Mouse (Mus musculus) intestine, embryonic 16.5 days (tissue): Measurements from ENCODE around the gene Ttc38. TPM values are rescaled to one million over a fixed set of nuclear protein-coding genes. Genes with fewer than 3 reads are reported as not detected.

Source experiments
- ATAC-seq: fragments of 200-750 bp; cut with Nextera tagmentation; 2 replicates; pipeline ENCODE4 v1.8.0; 2017; ENCODE audit warnings: moderate TSS enrichment, moderate library complexity
- H3K27ac ChIP-seq: fragments of 300-500 bp; sonication (generic); 2 replicates; pipeline ENCODE4 v1.5.1; 2014; ENCODE audit warnings: mild to moderate bottlenecking, low read length
- H3K27me3 ChIP-seq: fragments of 300-500 bp; sonication (generic); replicated peaks from 2 replicates; pipeline ENCODE4 v1.6.1; 2014; ENCODE audit warnings: low read length, control low read depth, mixed read lengths; ENCODE audit not compliant: control insufficient read depth, insufficient read depth
- H3K36me3 ChIP-seq: fragments of 300-500 bp; sonication (generic); 2 replicates; pipeline ENCODE4 v1.6.1; 2014; ENCODE audit warnings: low read length, control low read depth; ENCODE audit not compliant: control insufficient read depth, insufficient read depth
- H3K4me1 ChIP-seq: fragments of 300-500 bp; sonication (generic); 2 replicates; pipeline ENCODE4 v1.6.1; 2014; ENCODE audit warnings: low read length, control low read depth, mixed read lengths; ENCODE audit not compliant: control insufficient read depth, insufficient read depth
- H3K4me2 ChIP-seq: fragments of 300-500 bp; sonication (generic); 2 replicates; pipeline ENCODE4 v1.6.1; 2014; ENCODE audit warnings: low read depth, low read length, control low read depth
- H3K4me3 ChIP-seq: fragments of 300-500 bp; sonication (generic); 2 replicates; pipeline ENCODE4 v1.5.1; 2014; ENCODE audit warnings: mild to moderate bottlenecking, low read length
- H3K9ac ChIP-seq: fragments of 300-500 bp; sonication (generic); 2 replicates; pipeline ENCODE4 v1.6.1; 2014; ENCODE audit warnings: low read depth, low read length
- H3K9me3 ChIP-seq: fragments of 300-500 bp; sonication (generic); 2 replicates; pipeline ENCODE4 v1.6.1; 2016; ENCODE audit warnings: low read length, control low read depth; ENCODE audit not compliant: control insufficient read depth
- WGBS: fragments of 180-500 bp; shearing (Covaris S2); extraction: QIAGEN DNeasy Blood & Tissue Kit; methylation state at CpG from one replicate; pipeline ENCODE4 v1.1.7; 2014; 5-methylcytosine and 5-hydroxymethylcytosine counted together
- polyA plus RNA-seq: library from polyadenylated mRNA; unstranded; fragments of >200 nt; fragmentation: Nextera tagmentation; extraction: Ambion mirVana; gene quantifications from 2 replicates; pipeline ENCODE4 v1.2.1, GENCODE M21; 2015

Gene Ttc38
- polyA plus RNA-seq, 1 experiment from 2014 or later: 13.4 TPM

DNA sequence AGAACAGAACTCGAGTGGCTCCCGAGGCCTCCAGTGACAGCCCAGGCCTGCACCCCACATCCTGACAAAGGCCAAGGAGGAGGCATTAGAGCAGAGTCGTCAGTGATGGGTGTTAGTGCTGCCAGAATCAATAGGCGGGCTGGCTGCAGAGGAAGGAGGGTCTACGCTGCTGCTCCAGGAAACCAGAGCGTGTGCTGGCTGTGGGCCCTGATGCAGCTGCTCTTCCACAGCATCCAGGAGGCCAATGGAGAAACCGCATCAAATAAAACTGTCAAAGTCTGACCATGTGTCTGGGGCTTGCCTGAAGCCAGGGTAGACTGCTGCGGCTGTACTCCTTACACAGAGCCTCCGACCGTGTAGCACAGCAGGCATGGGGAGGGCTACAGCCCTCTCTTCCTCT, 65.0 kb downstream of the Ttc38 start:
- no peak overlapping the region for H3K4me2 ChIP-seq
- H3K9me3 ChIP-seq: no peaks in the 10 kb centered on the region
- H3K4me1 ChIP-seq: no peaks in the 10 kb centered on the region
- H3K27me3 ChIP-seq: no peaks in the 10 kb centered on the region
- no peak for ATAC-seq
- no peak overlapping the region for H3K4me3 ChIP-seq
- WGBS: 82% methylated on average over 10 of the region's 10 CpGs
- H3K9ac ChIP-seq: no peak overlapping the region
- peaks cover 15% of the 10 kb centered on the region; the same call in 1 of the 2 replicates for H3K36me3 ChIP-seq
- no peak overlapping the region for H3K27ac ChIP-seq

DNA sequence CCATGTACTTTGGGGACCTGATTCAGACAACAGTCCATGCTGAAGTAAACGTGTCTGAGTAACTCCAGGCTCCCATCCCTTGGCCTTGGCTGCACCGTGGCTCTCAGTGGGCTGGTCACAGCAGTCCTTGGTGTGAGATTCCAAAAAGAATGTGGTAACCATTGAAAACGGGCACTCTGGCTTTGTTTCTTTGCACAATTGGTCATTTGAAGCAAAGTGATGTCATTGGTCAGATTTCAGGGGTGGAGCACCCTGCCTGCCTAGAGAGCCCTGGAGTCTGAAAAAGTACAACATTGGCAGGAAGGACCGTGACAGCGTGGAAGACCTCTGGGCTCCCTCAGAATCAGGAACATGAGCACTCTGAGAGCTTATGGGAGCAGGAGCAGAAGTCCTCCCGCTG, 67.3 kb downstream of the Ttc38 start:
- Histone ChIP-seq H3K4me3 (no peak overlapping the region), H3K36me3 (peaks cover 15% of the 10 kb centered on the region; the same call in 1 of the 2 replicates), H3K9ac (no peak overlapping the region), H3K27ac (no peak overlapping the region), H3K4me1 (no peaks in the 10 kb centered on the region), H3K9me3 (no peaks in the 10 kb centered on the region), H3K27me3 (no peaks in the 10 kb centered on the region; the same call in 1 of the 2 replicates), H3K4me2 (no peak overlapping the region)
- 73% methylated on average over 6 of the region's 6 CpGs for WGBS
- ATAC-seq: no peak

DNA sequence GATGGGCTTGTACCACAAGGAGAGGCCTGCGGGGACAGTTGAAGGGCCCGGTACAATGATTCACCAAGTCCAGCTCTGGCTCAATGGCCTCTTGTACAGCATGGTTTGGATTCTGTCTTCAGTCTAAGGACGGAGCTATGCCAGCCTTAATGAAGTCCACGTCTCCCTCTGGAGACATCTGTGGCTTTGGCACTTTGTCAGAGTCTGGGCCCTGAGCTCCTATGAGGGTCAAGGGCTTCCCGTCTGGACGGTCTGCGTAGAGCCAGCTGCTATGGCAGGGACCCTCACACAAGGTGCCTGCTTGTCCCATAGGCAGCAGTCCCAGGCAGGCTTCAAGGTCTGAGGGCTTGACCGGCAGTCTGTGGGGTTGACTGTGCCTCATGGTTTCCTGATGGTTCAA, 68.2 kb downstream of the Ttc38 start:
- no peaks in the 10 kb centered on the region for H3K4me1 ChIP-seq
- peaks cover 11% of the 10 kb centered on the region; the same call in 1 of the 2 replicates for H3K36me3 ChIP-seq
- 74% methylated on average over 8 of the region's 8 CpGs for WGBS
- H3K27me3 ChIP-seq: no peaks in the 10 kb centered on the region; the same call in 1 of the 2 replicates
- H3K4me2 ChIP-seq: no peak overlapping the region
- no peak for ATAC-seq
- no peak overlapping the region for H3K4me3 ChIP-seq
- no peak overlapping the region for H3K9ac ChIP-seq
- no peak overlapping the region for H3K27ac ChIP-seq
- no peaks in the 10 kb centered on the region for H3K9me3 ChIP-seq

DNA sequence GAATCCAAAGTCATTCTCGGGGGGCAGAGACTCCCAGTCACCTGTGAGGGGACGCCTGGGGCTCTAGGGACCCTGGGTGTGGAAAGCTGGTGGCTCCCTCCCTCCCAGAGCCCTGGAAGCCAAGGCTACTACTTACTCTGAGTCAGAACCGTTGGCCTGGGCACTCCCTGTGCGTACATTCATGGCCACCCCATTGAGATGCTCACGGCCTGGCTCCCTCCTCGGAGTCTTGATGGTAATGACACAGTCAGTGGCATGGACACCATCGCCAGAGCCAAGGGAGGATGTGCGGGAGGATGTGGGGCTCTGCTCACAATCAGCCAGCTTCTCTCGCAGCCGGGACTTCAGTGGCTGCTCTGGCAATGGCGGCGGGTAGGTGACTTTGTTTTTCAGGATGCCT, 68.7 kb downstream of the Ttc38 start:
- ATAC-seq: no peak
- no peak overlapping the region for H3K4me3 ChIP-seq
- H3K27ac ChIP-seq: no peak overlapping the region
- H3K27me3 ChIP-seq: no peaks in the 10 kb centered on the region; the same call in 1 of the 2 replicates
- peaks cover 7% of the 10 kb centered on the region; the same call in 1 of the 2 replicates for H3K36me3 ChIP-seq
- 87% methylated on average over 12 of the region's 12 CpGs for WGBS
- H3K4me2 ChIP-seq: no peak overlapping the region
- H3K4me1 ChIP-seq: no peaks in the 10 kb centered on the region
- no peaks in the 10 kb centered on the region for H3K9me3 ChIP-seq
- no peak overlapping the region for H3K9ac ChIP-seq

DNA sequence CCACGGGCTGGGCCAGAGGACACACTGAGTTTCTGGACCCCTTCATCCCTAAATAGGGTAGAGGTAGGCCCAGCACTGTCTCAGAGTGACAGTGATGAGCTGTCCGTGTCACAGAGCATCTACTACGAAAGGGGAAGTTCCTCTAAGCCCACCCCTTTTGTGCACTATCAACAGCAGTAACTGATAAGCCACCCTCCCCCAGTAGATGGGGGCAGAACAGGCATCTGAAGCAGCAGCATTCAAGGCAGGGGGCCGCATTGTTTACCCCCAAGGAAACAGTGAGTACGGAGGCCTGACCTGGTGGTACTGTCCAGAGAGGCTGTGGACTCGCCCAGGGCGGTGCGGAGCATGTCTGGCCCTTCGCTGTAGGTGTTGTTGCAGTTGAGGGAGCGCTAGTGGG, 70.4 kb downstream of the Ttc38 start:
- Histone ChIP-seq H3K27me3 (no peaks in the 10 kb centered on the region; the same call in 1 of the 2 replicates), H3K27ac (no peak overlapping the region), H3K9me3 (no peaks in the 10 kb centered on the region), H3K36me3 (peaks cover 1% of the 10 kb centered on the region; the same call in 1 of the 2 replicates), H3K9ac (no peak overlapping the region), H3K4me3 (no peak overlapping the region), H3K4me1 (no peaks in the 10 kb centered on the region), H3K4me2 (no peak overlapping the region)
- no peak for ATAC-seq
- 84% methylated on average over 10 of the region's 10 CpGs for WGBS

DNA sequence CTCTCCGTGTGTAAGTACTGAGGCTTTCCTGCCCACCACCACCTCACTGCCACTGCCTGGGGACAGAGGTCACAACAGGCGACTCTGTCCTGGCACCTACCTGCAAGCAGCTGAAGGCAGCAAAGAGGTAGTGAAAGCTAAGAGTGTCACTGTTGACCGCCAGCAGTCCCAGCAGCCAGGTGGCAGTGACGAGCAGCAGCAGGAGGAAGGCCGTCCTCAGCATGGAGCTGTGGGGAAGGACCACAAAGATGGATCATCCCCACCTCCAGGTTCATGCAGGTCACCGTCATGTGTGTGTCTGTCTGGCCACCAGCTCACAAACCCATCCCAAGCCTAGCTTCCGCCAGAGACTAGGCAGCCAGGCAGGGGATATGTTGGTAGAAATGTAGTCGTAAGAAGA, 71.7 kb downstream of the Ttc38 start:
- H3K27me3 ChIP-seq: no peaks in the 10 kb centered on the region; the same call in 1 of the 2 replicates
- H3K9ac ChIP-seq: no peak overlapping the region
- no peak for ATAC-seq
- no peaks in the 10 kb centered on the region for H3K9me3 ChIP-seq
- no peaks in the 10 kb centered on the region for H3K4me1 ChIP-seq
- no peak overlapping the region for H3K4me2 ChIP-seq
- no peak overlapping the region for H3K4me3 ChIP-seq
- no peaks in the 10 kb centered on the region for H3K36me3 ChIP-seq
- WGBS: 70% methylated on average over 8 of the region's 8 CpGs
- H3K27ac ChIP-seq: no peak overlapping the region

Other genes starting within 250 kb of the Ttc38 start
- gene Wnt7b, start 249.8 kb upstream of the Ttc38 start, polyA plus RNA-seq: 0.66 and 0.71 TPM in 2 replicates
- 31.0 and 37.6 TPM in 2 replicates for gene Ppara, start 97.3 kb upstream of the Ttc38 start, polyA plus RNA-seq
- 58.2 and 62.2 TPM in 2 replicates for gene Cdpf1, start 20.6 kb upstream of the Ttc38 start, polyA plus RNA-seq
- 0.17 and 0.18 TPM in 2 replicates for gene Pkdrej, start 10.6 kb upstream of the Ttc38 start, polyA plus RNA-seq
- 20.0 and 22.9 TPM in 2 replicates for gene Gtse1, start 27.4 kb downstream of the Ttc38 start, polyA plus RNA-seq
- gene Trmu, start 47.0 kb downstream of the Ttc38 start, polyA plus RNA-seq: 36.7 and 37.3 TPM in 2 replicates
- gene Celsr1, start 201.5 kb downstream of the Ttc38 start, polyA plus RNA-seq: 0.51 and 0.70 TPM in 2 replicates
- 9.1 and 9.5 TPM in 2 replicates for gene Gramd4, start 225.4 kb downstream of the Ttc38 start, polyA plus RNA-seq